Mouse (Mus musculus) cerebral cortex, adult 2 months (tissue): Measurements from ENCODE around the gene Mettl3.

Source experiments
- WGBS: fragments of 180-500 bp; shearing (Covaris S2); methylation state at CpG from one replicate; pipeline ENCODE4 v1.1.7; 2018; 5-methylcytosine and 5-hydroxymethylcytosine counted together

Gene Mettl3

DNA sequence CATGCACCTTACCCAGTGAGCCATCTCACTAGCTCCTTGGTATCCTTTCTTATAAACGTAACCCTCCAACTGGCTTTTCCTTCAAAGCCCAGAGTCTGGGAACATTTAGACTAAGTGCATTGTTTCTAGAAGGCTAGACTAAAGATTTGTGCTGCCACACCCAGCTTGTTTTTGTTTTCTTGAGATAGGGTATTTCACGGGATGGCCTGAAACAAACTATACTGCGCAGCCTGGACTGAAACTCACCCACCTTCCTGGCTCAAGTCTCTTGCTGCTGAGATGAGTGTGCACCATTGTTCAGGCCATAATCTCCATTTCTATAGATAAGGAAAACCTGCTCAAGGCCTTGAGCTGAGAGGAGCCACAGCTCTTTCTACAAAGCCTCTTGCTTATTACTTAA is 20.7 kb downstream of the Mettl3 start:
- WGBS = 79% methylated on average over 3 of the region's 3 CpGs

DNA sequence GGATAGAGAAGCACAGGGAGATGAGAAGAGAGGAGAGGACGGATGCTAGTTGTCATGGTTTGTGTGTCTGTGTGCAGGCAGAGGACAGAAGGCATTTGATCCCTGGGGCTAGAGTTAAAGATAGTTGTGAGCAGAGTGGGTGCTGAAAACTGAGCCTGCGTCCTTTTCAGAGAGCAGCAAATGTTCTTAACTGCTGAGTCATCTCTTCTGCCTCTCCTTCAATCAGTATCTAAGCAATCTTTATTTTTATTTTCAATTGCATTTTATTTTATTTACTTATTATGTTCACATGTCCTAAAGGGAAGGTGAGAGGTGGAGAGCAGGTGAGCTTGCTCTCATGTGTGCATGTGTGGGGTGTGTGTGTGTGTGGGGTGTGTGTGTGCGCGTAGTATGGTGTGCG is 21.3 kb downstream of the Mettl3 start:
- 79% methylated on average over 5 of the region's 5 CpGs for WGBS

DNA sequence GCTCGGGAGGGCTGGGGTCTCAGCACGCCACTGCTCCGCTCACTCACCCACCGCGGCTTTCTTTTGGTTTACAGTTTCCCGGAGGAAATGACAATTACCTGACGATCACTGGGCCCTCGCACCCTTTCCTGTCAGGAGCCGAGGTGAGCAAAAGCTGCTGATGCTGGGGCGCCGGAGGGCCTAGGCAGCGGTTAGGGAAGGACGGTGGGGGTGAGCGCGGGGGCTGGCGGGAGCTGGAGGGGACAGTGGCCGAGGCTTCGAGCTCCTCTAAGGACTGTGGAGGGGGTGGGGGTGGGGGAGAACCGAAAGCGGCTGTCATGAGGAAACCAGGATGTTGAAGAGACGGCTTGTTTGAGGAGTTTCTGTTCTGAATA is 25.2 kb downstream of the Mettl3 start:
- 1% methylated on average over 21 of the region's 21 CpGs for WGBS

DNA sequence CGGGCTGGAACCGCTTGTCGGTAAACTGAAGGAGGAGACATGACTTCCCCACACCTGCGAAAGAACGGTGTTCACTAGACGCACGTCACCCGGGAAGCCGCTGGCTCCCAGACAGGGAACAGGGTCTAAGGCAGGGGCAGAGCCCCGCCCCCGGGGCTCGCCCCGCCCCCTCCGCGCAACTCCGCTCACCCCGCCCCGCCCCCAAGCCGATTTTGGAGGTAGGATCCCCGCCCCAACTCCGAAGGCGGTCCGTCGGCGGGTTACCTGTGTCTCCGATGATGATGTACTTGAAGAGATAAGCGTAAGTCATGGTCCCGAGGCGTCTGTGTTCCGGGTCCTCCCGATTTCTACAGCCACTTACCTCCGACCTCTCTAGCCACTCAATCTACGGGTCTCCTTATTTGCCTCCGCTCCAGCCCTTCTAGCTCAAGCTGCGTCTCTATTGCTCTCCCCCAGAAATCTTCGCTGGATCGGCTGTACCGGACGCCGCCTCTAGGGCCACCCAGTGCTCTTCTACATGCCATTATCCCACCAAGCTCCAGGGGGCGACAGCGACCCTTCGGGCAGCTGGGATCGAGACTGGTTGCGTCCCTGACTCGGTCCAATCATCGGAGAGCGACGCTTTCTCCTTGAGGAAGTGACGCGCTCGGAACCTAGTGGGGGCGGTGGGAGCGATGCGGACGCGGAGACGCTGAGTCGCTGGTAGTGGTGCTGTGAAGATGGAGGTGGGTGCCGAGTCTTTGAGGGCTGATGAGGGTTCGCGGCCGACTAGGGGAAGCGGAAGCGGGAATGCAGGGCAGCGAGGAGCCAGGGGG is 25.8 kb downstream of the Mettl3 start, which contains the start of the genes Tox4 and Rab2b:
Tox4 (plus strand) TSS at position 215 of the 815 bp plus-strand sequence.
Rab2b (minus strand) TSS at position 614 of the 815 bp plus-strand sequence.
- under 1% methylated on average over 66 of the region's 66 CpGs for WGBS

DNA sequence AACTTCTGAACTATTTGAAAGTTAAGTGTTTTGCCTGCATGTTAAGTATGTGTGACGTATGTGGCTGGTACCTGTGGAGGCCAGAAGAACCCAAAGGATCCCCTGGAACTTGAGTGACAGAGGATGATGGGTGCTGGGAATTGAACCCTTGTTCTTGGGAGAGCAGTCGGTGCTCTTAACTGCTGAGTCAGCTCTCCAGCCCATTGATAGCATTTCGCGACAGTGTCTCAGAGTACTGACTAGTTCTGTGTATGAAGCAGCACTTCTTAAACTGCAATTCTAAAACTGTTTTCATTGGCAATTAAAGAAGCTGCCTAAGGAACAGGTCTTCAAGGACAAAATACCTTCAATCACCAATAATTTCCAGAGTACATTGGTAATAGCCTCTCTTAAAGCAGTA is 27.7 kb downstream of the Mettl3 start:
- WGBS = 92% methylated on average over 4 of the region's 4 CpGs

DNA sequence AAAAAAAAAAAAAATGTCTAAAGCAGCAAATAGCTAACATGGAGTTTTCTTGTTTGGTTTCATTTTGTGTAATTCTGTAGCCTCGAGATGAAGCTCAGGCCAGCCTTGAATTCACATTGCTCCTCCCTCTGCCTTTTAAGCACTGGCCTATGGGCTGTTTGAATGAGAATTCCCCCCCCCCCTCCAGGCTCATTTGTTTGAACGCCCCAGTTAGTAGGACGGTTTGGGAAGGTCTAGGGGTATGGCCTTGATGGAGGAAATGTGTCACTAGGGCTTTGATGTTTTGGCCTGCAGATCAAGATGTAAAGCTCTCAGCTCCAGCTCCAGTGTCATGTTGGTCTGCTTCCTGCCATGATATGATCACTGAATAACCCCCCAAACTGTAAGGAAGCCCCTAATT is 32.1 kb downstream of the Mettl3 start:
- 72% methylated on average over 3 of the region's 3 CpGs for WGBS

DNA sequence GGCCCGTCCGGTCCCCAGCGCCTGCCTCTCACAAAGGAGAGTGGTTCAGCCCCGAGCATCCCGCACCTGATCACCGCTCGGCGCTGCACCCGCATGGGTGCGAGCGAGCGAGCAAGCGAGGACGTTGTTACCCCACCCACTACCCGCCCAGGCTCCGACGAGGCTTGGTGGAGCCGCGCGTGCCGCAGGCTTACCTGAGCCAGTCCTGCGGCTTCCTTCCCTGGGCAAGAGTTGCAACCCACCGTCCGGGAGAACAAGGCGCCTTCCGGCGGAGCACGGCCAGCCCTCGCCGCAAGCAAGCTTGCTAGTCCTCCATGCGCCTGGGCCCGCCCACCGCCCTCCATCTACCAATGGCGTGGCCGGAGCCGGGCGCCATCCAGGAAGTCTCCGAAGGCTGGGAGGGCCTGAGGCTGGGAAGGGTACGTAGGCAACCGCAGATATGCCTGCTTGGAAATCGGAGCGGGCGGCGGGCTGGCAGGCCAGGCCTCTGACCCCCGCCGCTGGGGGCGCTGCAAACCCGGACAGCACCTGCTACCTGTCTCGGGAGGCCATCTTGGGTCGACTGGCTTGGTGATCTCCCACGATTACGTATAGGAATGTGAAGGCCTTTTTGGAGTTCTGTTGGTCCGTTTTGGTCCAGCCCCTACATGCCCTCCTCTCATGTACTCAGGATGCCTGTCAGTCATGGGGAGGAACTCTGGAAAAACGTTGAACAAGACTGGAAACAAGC is 47.3 kb downstream of the Mettl3 start, which contains the start of gene Chd8:
Chd8 (minus strand) TSS at position 297 of the 730 bp plus-strand sequence.
- WGBS = under 1% methylated on average over 54 of the region's 54 CpGs

DNA sequence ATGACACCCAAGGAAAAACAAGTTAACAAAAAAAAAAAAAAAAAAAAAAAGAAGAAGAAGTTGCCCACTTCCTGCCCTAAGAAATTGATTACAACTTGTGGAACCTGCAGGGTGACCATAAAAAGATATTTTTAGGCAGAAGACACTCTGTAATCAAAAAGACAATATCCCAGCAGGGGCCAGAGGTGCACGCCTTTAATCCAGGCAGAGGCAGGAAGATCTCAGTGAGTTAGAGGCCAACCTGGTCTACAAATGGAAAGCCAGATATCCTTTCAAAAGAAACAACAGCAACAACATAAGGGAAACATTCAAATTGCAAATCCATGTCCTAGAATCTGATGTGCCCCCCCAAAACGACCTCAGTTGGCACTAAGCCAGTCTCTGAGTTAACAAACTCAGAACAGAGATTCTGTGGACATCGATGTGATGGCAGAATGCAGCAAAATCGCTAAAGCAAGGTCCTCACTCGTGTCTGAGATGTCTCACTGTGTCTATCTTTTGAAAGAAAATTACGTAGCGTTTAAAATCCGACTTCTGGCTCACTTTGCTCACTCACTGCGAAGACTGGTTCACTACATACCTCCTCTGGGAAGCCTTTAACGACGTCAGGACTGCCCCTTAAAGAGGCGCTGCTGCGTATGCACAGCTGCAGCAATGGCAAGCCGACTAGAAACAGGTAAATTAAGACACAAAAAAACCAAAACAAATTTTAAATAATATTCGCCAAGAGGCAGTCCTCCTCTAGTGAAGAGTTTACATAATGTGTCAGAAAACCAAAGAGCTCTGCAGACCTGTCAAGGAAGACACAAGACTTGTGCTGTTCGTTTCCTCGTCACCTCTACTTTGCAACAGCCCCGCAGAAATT is 48.4 kb downstream of the Mettl3 start:
- 5% methylated on average over 18 of the region's 18 CpGs for WGBS

DNA sequence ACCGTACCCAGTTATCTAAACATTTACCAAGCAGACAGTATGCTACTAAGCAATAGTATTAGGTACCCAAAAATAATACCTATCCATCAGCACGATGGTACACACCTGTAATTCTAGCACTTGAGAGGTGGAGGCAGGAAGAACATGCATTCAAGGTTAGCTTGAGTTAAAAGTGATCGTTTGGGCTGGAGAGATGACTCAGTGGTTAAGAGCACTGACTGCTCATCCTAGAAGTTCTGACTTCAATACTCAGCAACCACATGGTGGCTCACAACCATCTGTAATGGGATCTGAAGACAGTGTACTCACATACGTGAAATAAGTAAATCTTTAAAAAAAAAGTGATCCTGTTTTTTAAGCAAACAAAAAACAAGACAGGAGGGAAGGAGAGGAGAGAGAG is 58.8 kb downstream of the Mettl3 start:
- WGBS = 65% methylated on average over 4 of the region's 4 CpGs
